Mouse (Mus musculus): ENCODE results near the gene Dhrs11. TPM values are rescaled to one million over a fixed set of nuclear protein-coding genes. Genes with fewer than 3 reads are reported as not detected.

Gene Dhrs11
- polyA plus RNA-seq, 1 experiment from 2014 or later: 5.8 TPM

DNA sequence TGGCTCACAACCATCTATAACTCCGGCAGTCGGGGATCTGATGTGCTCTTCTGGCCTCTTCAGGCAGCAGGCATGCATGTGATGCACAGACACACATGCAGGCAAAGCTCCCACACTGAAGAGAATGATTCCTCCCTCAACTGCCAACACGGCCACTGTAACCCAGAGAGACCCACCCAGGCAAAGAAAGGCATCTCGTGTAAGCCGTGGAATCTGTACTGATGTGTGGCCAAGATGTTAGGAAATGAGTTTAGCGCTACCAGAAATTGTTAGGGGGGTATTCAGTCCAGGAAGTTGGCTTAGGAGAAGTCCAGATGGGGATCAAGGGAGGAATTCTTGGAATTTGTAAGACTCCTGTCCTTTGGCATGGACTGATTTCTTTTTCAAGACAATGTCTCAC lies 38.4 kb downstream of the Dhrs11 start:
- H3K9me3 ChIP-seq (ENCODE audit: control insufficient read depth, low read length): no peaks in the 10 kb centered on the region
- H3K36me3 ChIP-seq (ENCODE audit: control insufficient read depth, insufficient read depth, low read length): no peaks in the 10 kb centered on the region
- H3K9ac ChIP-seq (replicated peaks; ENCODE audit: low read length): no peak overlapping the region
- no peak for DNase-seq
- no peaks in the 10 kb centered on the region for H3K27me3 ChIP-seq (ENCODE audit: control insufficient read depth, insufficient read depth, low read length)
- no peak overlapping the region for H3K4me2 ChIP-seq (ENCODE audit: low read length)
- H3K4me1 ChIP-seq (ENCODE audit: control insufficient read depth, insufficient read depth, low read length): peaks cover 13% of the 10 kb centered on the region; the same call in 1 of the 2 replicates
- no peak overlapping the region for H3K4me3 ChIP-seq (replicated peaks; ENCODE audit: low read depth, low read length)
- no peak overlapping the region for H3K27ac ChIP-seq (replicated peaks; ENCODE audit: low read depth, low read length)
- ATAC-seq (ENCODE audit: low FRiP score, low TSS enrichment): no peak
- 49% methylated on average over 6 of the region's 6 CpGs for WGBS

- H3K4me1 ChIP-seq (ENCODE audit: control insufficient read depth, insufficient read depth, low read length): peaks cover 21% of the 10 kb centered on the region
- no peak overlapping the region for H3K9ac ChIP-seq (replicated peaks; ENCODE audit: low read length)
- peak overlapping the region; percentile 38 for H3K4me2 ChIP-seq (ENCODE audit: low read length)
- no peaks in the 10 kb centered on the region for H3K36me3 ChIP-seq (ENCODE audit: control insufficient read depth, insufficient read depth, low read length)
- DNase-seq: peak; percentile 77
- H3K27me3 ChIP-seq (ENCODE audit: control insufficient read depth, insufficient read depth, low read length): peaks cover 13% of the 10 kb centered on the region
- no peak; the same call in 1 of the 2 replicates for ATAC-seq (ENCODE audit: low FRiP score, low TSS enrichment)
- WGBS: 3% methylated on average over 19 of the region's 19 CpGs
- no peak overlapping the region for H3K4me3 ChIP-seq (replicated peaks; ENCODE audit: low read depth, low read length)
- 0 out of 2 replicates have a peak overlapping the region, but pooled peaks have one; percentile 14 for H3K27ac ChIP-seq (replicated peaks; ENCODE audit: low read depth, low read length)
- no peaks in the 10 kb centered on the region for H3K9me3 ChIP-seq (ENCODE audit: control insufficient read depth, low read length)
Observed at GRCm38 (mm10) chr11:84780143-84780870, 48.5 kb downstream of the Dhrs11 start.

- Histone ChIP-seq H3K4me1 (ENCODE audit: control insufficient read depth, insufficient read depth, low read length) (peaks cover 39% of the 10 kb centered on the region), H3K9me3 (ENCODE audit: control insufficient read depth, low read length) (no peaks in the 10 kb centered on the region), H3K4me3 (replicated peaks; ENCODE audit: low read depth, low read length) (no peak overlapping the region), H3K4me2 (ENCODE audit: low read length) (0 out of 2 replicates have a peak overlapping the region, but pooled peaks have one; percentile 11), H3K27me3 (ENCODE audit: control insufficient read depth, insufficient read depth, low read length) (0 out of 2 replicates have a peak, but pooled peaks cover 4% of the 10 kb centered on the region), H3K9ac (replicated peaks; ENCODE audit: low read length) (no peak overlapping the region), H3K36me3 (ENCODE audit: control insufficient read depth, insufficient read depth, low read length) (no peaks in the 10 kb centered on the region), H3K27ac (replicated peaks; ENCODE audit: low read depth, low read length) (peak overlapping the region; percentile 67)
- 2% methylated on average over 4 of the region's 4 CpGs for WGBS
- ATAC-seq (ENCODE audit: low FRiP score, low TSS enrichment) (peak; percentile 55; the same call in 1 of the 2 replicates), DNase-seq (peak; percentile 78)
Observed at GRCm38 (mm10) chr11:84775560-84775959, 53.2 kb downstream of the Dhrs11 start.

GRCm38 (mm10) chr11:84774870-84775514 lies 53.8 kb downstream of the Dhrs11 start:
- Histone ChIP-seq H3K36me3 (ENCODE audit: control insufficient read depth, insufficient read depth, low read length) (no peaks in the 10 kb centered on the region), H3K4me1 (ENCODE audit: control insufficient read depth, insufficient read depth, low read length) (peaks cover 34% of the 10 kb centered on the region), H3K27me3 (ENCODE audit: control insufficient read depth, insufficient read depth, low read length) (0 out of 2 replicates have a peak, but pooled peaks cover 4% of the 10 kb centered on the region), H3K4me3 (replicated peaks; ENCODE audit: low read depth, low read length) (no peak overlapping the region), H3K27ac (replicated peaks; ENCODE audit: low read depth, low read length) (peak overlapping the region; percentile 67), H3K9ac (replicated peaks; ENCODE audit: low read length) (no peak overlapping the region), H3K9me3 (ENCODE audit: control insufficient read depth, low read length) (no peaks in the 10 kb centered on the region), H3K4me2 (ENCODE audit: low read length) (peak overlapping the region; percentile 8; the same call in 1 of the 2 replicates)
- ATAC-seq (ENCODE audit: low FRiP score, low TSS enrichment) (no peak), DNase-seq (peak; percentile 58)
- WGBS: 40% methylated on average over 13 of the region's 13 CpGs

Other genes starting within 250 kb of the Dhrs11 start
- gene Mrm1, start 9.5 kb downstream of the Dhrs11 start, polyA plus RNA-seq (2014; fragmentation: Nextera tagmentation; extraction: Ambion mirVana): 8.5 and 11.9 TPM in 2 replicates
- gene Ggnbp2, start 41.8 kb upstream of the Dhrs11 start, polyA plus RNA-seq (2014; fragmentation: Nextera tagmentation; extraction: Ambion mirVana): 69.3 and 71.9 TPM in 2 replicates
- gene Myo19, start 51.2 kb upstream of the Dhrs11 start, polyA plus RNA-seq (2014; fragmentation: Nextera tagmentation; extraction: Ambion mirVana): 5.4 and 6.2 TPM in 2 replicates
- gene Pigw, start 51.3 kb upstream of the Dhrs11 start, polyA plus RNA-seq (2014; fragmentation: Nextera tagmentation; extraction: Ambion mirVana): 3.4 and 4.1 TPM in 2 replicates
- gene Znhit3, start 87.4 kb upstream of the Dhrs11 start, polyA plus RNA-seq (2014; fragmentation: Nextera tagmentation; extraction: Ambion mirVana): 61.7 and 65.1 TPM in 2 replicates
- gene Car4, start 128.8 kb upstream of the Dhrs11 start, polyA plus RNA-seq (2014; fragmentation: Nextera tagmentation; extraction: Ambion mirVana): 3.3 and 5.2 TPM in 2 replicates